Mouse (Mus musculus): ENCODE measurements at regions not wholly inside any gene's neighbourhood (a gene's known extent, or its start where the extent isn't known, plus 50 kb on each side); places are given as distances from the start of the nearest gene placed in this dataset.

DNA sequence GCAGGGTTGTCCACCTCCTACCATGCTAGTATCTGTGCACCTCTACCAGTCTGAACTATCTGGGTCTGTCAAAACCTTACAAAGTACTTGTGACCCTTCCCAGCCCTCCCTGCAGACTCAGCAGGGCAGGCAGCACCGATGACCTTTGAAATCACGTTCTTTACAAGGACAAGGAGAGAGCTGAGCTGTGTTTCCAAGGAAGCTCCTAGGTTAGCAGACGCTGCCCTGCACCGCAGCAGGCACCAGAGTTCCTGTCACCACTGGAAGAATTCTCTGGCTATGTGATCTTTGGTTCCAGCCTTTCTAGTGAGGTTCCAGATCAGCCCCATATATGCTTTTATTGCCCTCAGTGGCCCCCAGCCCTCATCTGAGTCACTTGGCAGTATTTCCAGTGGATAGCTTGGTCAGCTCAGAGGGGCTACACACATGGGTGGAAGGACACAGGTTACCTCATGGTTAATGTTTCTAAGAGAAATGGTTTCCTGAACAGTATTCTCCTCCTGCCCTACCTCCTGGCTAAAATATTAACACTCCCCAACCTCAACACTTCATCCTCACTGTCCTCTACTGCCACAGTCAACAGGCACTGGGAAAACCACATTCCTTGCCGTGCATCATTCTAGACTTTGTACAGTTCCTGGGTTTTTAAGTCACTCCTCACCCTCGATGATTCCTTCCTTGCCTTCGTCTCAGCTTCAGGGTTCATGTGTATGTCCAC, 251.2 kb upstream of the Gli3 start:
- H3K27ac ChIP-seq (ENCODE audit: control insufficient read depth, low read depth, low read length): no peak overlapping the region
- TF ChIP-seq BHLHE40 (IDR thresholded peaks at IDR 0.05; ENCODE audit: borderline replicate concordance, low read depth, low read length): no peak
- no peak for TF ChIP-seq MEF2A (IDR thresholded peaks at IDR 0.05; ENCODE audit: extremely low read depth, insufficient replicate concordance, low read depth, low read length, poor library complexity, severe bottlenecking)
- TF ChIP-seq TAL1 (IDR thresholded peaks at IDR 0.05; ENCODE audit: low read length): no peak
- no peak for TF ChIP-seq GABPA (IDR thresholded peaks at IDR 0.05; ENCODE audit: low read depth, low read length)
- no peak for TF ChIP-seq TBP (IDR thresholded peaks at IDR 0.05; ENCODE audit: low read depth, low read length)
- no peak for TF ChIP-seq CHD2 (IDR thresholded peaks at IDR 0.05; ENCODE audit: low read length)
- no peak for TF ChIP-seq ETS1 (IDR thresholded peaks at IDR 0.05; ENCODE audit: low read depth, low read length)
- no peak for TF ChIP-seq SIN3A (IDR thresholded peaks at IDR 0.05; ENCODE audit: low read length)
- no peak for TF ChIP-seq POLR2AphosphoS5 (IDR thresholded peaks at IDR 0.05; ENCODE audit: borderline replicate concordance, low read depth, low read length)
- TF ChIP-seq NELFE (IDR thresholded peaks at IDR 0.05; ENCODE audit: low read depth, low read length): no peak
- no peak for TF ChIP-seq POLR2A (IDR thresholded peaks at IDR 0.05; ENCODE audit: control insufficient read depth in 1 of 2, insufficient read depth in 1 of 2, low read depth in 1 of 2, low read length in 2 of 2, poor library complexity in 1 of 2)
- no peak for TF ChIP-seq SMC3 (IDR thresholded peaks at IDR 0.05; ENCODE audit: low read depth, low read length)
- no peak for TF ChIP-seq NRF1 (IDR thresholded peaks at IDR 0.05; ENCODE audit: insufficient read depth, low read depth, low read length, poor library complexity, severe bottlenecking)
- no peak for TF ChIP-seq CHD1 (IDR thresholded peaks at IDR 0.05; ENCODE audit: low read depth, low read length)
- TF ChIP-seq TCF12 (IDR thresholded peaks at IDR 0.05; ENCODE audit: low read depth, low read length): no peak
- no peak for TF ChIP-seq ZKSCAN1 (IDR thresholded peaks at IDR 0.05; ENCODE audit: low read depth, low read length)
- no peaks in the 10 kb centered on the region for H3K4me1 ChIP-seq (ENCODE audit: control insufficient read depth in 1 of 2, insufficient read depth in 2 of 2, low read length in 2 of 2)
- H3K9ac ChIP-seq (ENCODE audit: control insufficient read depth, low read depth, low read length, poor library complexity, severe bottlenecking): no peak overlapping the region
- H3K9me3 ChIP-seq (replicated peaks; ENCODE audit: insufficient read depth, low read length): no peaks in the 10 kb centered on the region
- DNase-seq (ENCODE audit: low read depth, low spot score): no peak
- H3K27me3 ChIP-seq (ENCODE audit: control insufficient read depth in 1 of 2, insufficient read depth in 2 of 2, low read length in 2 of 2): no peaks in the 10 kb centered on the region
- no peaks in the 10 kb centered on the region for H3K36me3 ChIP-seq (ENCODE audit: control insufficient read depth in 1 of 2, insufficient read depth in 2 of 2, low read length in 2 of 2)
- H3K4me3 ChIP-seq (ENCODE audit: control insufficient read depth in 1 of 2, insufficient read depth in 1 of 2, low read depth in 2 of 2, low read length in 2 of 2): no peak overlapping the region
- H3K79me2 ChIP-seq (ENCODE audit: control insufficient read depth, insufficient read depth, low read length, poor library complexity): no peaks in the 10 kb centered on the region

- no peak for DNase-seq (ENCODE audit: low read depth, low spot score)
- Histone ChIP-seq H3K4me1 (ENCODE audit: control insufficient read depth in 1 of 2, insufficient read depth in 2 of 2, low read length in 2 of 2) (no peaks in the 10 kb centered on the region), H3K9ac (ENCODE audit: control insufficient read depth, low read depth, low read length, poor library complexity, severe bottlenecking) (no peak overlapping the region), H3K27ac (ENCODE audit: control insufficient read depth, low read depth, low read length) (no peak overlapping the region), H3K79me2 (ENCODE audit: control insufficient read depth, insufficient read depth, low read length, poor library complexity) (no peaks in the 10 kb centered on the region), H3K4me3 (ENCODE audit: control insufficient read depth in 1 of 2, insufficient read depth in 1 of 2, low read depth in 2 of 2, low read length in 2 of 2) (no peak overlapping the region), H3K27me3 (ENCODE audit: control insufficient read depth in 1 of 2, insufficient read depth in 2 of 2, low read length in 2 of 2) (no peaks in the 10 kb centered on the region), H3K36me3 (ENCODE audit: control insufficient read depth in 1 of 2, insufficient read depth in 2 of 2, low read length in 2 of 2) (no peaks in the 10 kb centered on the region), H3K9me3 (replicated peaks; ENCODE audit: insufficient read depth, low read length) (no peaks in the 10 kb centered on the region)
- TF ChIP-seq UBTF (IDR thresholded peaks at IDR 0.05; ENCODE audit: borderline replicate concordance, insufficient read depth, low read depth, low read length) (no peak), USF1 (IDR thresholded peaks at IDR 0.05; ENCODE audit: low read depth, low read length) (no peak), KAT2A (conservative IDR thresholded peaks at IDR 0.05; ENCODE audit: low read depth, low read length) (no peak), MYC (IDR thresholded peaks at IDR 0.05; ENCODE audit: low read depth, low read length) (no peak), EP300 (IDR thresholded peaks at IDR 0.05; ENCODE audit: low read depth in 1 of 2, low read length in 2 of 2) (no peak)
Measured at GRCm38 (mm10) chr13:15212353-15212850, 250.6 kb upstream of the Gli3 start.
